Mouse (Mus musculus) myocyte (in vitro differentiated cells): ENCODE measurements around the gene Gm20388.

Experiments
- CEBPB ChIP-seq: IDR thresholded peaks from 2 replicates; pipeline ENCODE4 v1.6.1; 2011; ENCODE audit warnings: mild to moderate bottlenecking, moderate library complexity; ENCODE audit not compliant: poor library complexity, insufficient read depth, severe bottlenecking
- E2F4 ChIP-seq: IDR thresholded peaks from one replicate; pipeline ENCODE4 v1.6.1; 2011; ENCODE audit warnings: mild to moderate bottlenecking, control low read depth, moderate library complexity; ENCODE audit not compliant: insufficient read depth
- MAX ChIP-seq: IDR thresholded peaks from one replicate; pipeline ENCODE4 v1.6.1; 2011; ENCODE audit warnings: low read depth, mild to moderate bottlenecking, control low read depth
- MYOD1 ChIP-seq, 3 experiments: IDR thresholded peaks; one replicate each; pipeline ENCODE4 v1.6.1; 2011; ENCODE audit warnings: control low read depth in 2 of 3, low read depth in 2 of 3, mild to moderate bottlenecking in 2 of 3, moderate library complexity in 1 of 3; ENCODE audit not compliant: insufficient read length in 2 of 3, control insufficient read depth in 1 of 3
- POLR2A ChIP-seq: IDR thresholded peaks from one replicate; pipeline ENCODE4 v1.6.1; 2011; ENCODE audit warnings: low read depth, mild to moderate bottlenecking, control low read depth, moderate library complexity; ENCODE audit not compliant: insufficient read length
- POLR2AphosphoS2 ChIP-seq: IDR thresholded peaks from one replicate; pipeline ENCODE4 v1.6.1; 2011; ENCODE audit warnings: low read depth, control low read depth; ENCODE audit not compliant: insufficient read length
- REST ChIP-seq: IDR thresholded peaks from one replicate; pipeline ENCODE4 v1.6.1; 2011; ENCODE audit warnings: mild to moderate bottlenecking, control low read depth, moderate library complexity; ENCODE audit not compliant: insufficient read depth, insufficient read length
- TCF12 ChIP-seq: IDR thresholded peaks from one replicate; pipeline ENCODE4 v1.6.1; 2011; ENCODE audit warnings: mild to moderate bottlenecking, control low read depth; ENCODE audit not compliant: poor library complexity, insufficient read depth, severe bottlenecking
- TCF3 ChIP-seq: IDR thresholded peaks from one replicate; pipeline ENCODE4 v1.6.1; 2011; ENCODE audit warnings: low read depth, control low read depth; ENCODE audit not compliant: insufficient read length
- USF1 ChIP-seq: IDR thresholded peaks from one replicate; pipeline ENCODE4 v1.6.1; 2011; ENCODE audit warnings: low read depth, mild to moderate bottlenecking, control low read depth, moderate library complexity

- TF ChIP-seq POLR2A (no peak), REST (no peak), E2F4 (no peak), MAX (no peak), TCF12 (no peak), POLR2AphosphoS2 (no peak), TCF3 (no peak), USF1 (no peak), CEBPB (no peak), MYOD1 (IDR thresholded peaks at IDR 0.05; ENCODE audit: control insufficient read depth in 1 of 3, insufficient read length in 2 of 3, low read depth in 2 of 3) (no peak)
Observed at GRCm38 (mm10) chr8:121396151-121396550, 1485.5 kb downstream of the Gm20388 start.
